Mouse (Mus musculus) C2C12 (cell line): ENCODE measurements around the gene Rnf220.

Experiments used
- CTCF ChIP-seq: IDR thresholded peaks from one replicate; pipeline ENCODE4 v1.5.1; 2011; ENCODE audit not compliant: control insufficient read depth, insufficient read depth, insufficient read length
- FOSL1 ChIP-seq: IDR thresholded peaks from one replicate; pipeline ENCODE4 v1.8.0; 2011; ENCODE audit warnings: mild to moderate bottlenecking, low read length; ENCODE audit not compliant: poor library complexity, insufficient read depth, severe bottlenecking
- MAX ChIP-seq: IDR thresholded peaks from one replicate; pipeline ENCODE4 v1.6.1; 2011; ENCODE audit warnings: mild to moderate bottlenecking, control low read depth
- MYOD1 ChIP-seq: IDR thresholded peaks from one replicate; pipeline ENCODE4 v1.6.1; 2011; ENCODE audit warnings: low read depth; ENCODE audit not compliant: control insufficient read depth, insufficient read length
- MYOG ChIP-seq: IDR thresholded peaks from one replicate; pipeline ENCODE4 v1.6.1; 2011; ENCODE audit not compliant: control insufficient read depth, insufficient read length; ENCODE audit errors: extremely low read depth
- USF1 ChIP-seq: IDR thresholded peaks from one replicate; pipeline ENCODE4 v1.6.1; 2011; ENCODE audit warnings: low read depth, mild to moderate bottlenecking, control low read depth, moderate library complexity

GRCm38 (mm10) chr4:117303581-117304238, 193.1 kb downstream of the Rnf220 start:
- no peak for TF ChIP-seq CTCF
- no peak for TF ChIP-seq MAX
- TF ChIP-seq MYOD1 = no peak
- no peak for TF ChIP-seq MYOG
- no peak for TF ChIP-seq FOSL1
- no peak for TF ChIP-seq USF1
